Mouse (Mus musculus) liver, embryonic 15.5 days (tissue): ENCODE measurements around the gene Lrrc19. TPM values are rescaled to one million over a fixed set of nuclear protein-coding genes. Genes with fewer than 3 reads are reported as not detected.

Experiments
- ATAC-seq: fragments of 200-750 bp; cut with Nextera tagmentation; 2 replicates; pipeline ENCODE4 v1.8.0; 2017; ENCODE audit warnings: moderate number of reproducible peaks, mild to moderate bottlenecking, moderate library complexity; ENCODE audit not compliant: insufficient read depth
- H3K27ac ChIP-seq: fragments of 300-500 bp; sonication (generic); replicated peaks from 2 replicates; pipeline ENCODE4 v1.5.1; 2015; ENCODE audit warnings: mild to moderate bottlenecking, inconsistent platforms
- H3K27me3 ChIP-seq: fragments of 300-500 bp; sonication (generic); 2 replicates; pipeline ENCODE4 v1.6.1; 2015; ENCODE audit warnings: mild to moderate bottlenecking, inconsistent platforms
- H3K36me3 ChIP-seq: fragments of 300-500 bp; sonication (generic); replicated peaks from 2 replicates; pipeline ENCODE4 v1.6.1; 2015; ENCODE audit warnings: moderate library complexity, mild to moderate bottlenecking, inconsistent platforms
- H3K4me1 ChIP-seq: fragments of 300-500 bp; sonication (generic); replicated peaks from 2 replicates; pipeline ENCODE4 v1.6.1; 2015; ENCODE audit warnings: inconsistent platforms
- H3K4me2 ChIP-seq: fragments of 300-500 bp; sonication (generic); 2 replicates; pipeline ENCODE4 v1.6.1; 2015; ENCODE audit warnings: moderate library complexity, mild to moderate bottlenecking, inconsistent platforms
- H3K4me3 ChIP-seq: fragments of 300-500 bp; sonication (generic); replicated peaks from 2 replicates; pipeline ENCODE4 v1.5.1; 2015; ENCODE audit warnings: mild to moderate bottlenecking, inconsistent platforms
- H3K9ac ChIP-seq: fragments of 300-500 bp; sonication (generic); 2 replicates; pipeline ENCODE4 v1.6.1; 2015; ENCODE audit warnings: moderate library complexity, mild to moderate bottlenecking, inconsistent platforms
- H3K9me3 ChIP-seq: fragments of 300-500 bp; sonication (generic); replicated peaks from 2 replicates; pipeline ENCODE4 v1.6.1; 2016; ENCODE audit warnings: inconsistent platforms
- WGBS: fragments of 180-500 bp; shearing (Covaris S2); methylation state at CpG from one replicate; pipeline ENCODE4 v1.1.7; 2015; ENCODE audit warnings: mixed read lengths; ENCODE audit not compliant: insufficient replicate concordance; 5-methylcytosine and 5-hydroxymethylcytosine counted together
- polyA plus RNA-seq: library from polyadenylated mRNA; unstranded; fragments of >200 nt; fragmentation: Nextera tagmentation; extraction: Ambion mirVana; gene quantifications from 2 replicates; pipeline ENCODE4 v1.2.1, GENCODE M21; 2015

The Lrrc19 gene
- polyA plus RNA-seq, 1 experiment from 2014 or later, result 0.03 TPM

DNA sequence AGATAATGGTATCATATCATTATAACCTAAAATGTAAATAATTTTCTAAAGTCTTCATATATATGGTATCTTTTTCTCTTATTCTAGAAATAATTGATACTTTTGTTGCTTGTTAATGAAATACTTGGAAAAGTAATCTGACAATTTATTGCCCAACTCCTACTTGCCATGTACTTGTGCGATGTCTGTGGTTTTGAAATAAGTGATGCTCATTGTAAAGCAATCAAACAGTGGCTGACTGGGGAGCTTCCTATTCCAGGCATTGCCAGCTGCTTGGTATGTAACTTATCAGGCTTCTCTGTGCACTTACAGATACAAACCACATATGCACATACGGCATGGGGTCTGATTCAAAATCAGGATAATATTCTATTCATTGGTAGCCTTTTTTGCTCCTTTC is 29.9 kb downstream of the Lrrc19 start:
- Histone ChIP-seq H3K4me1 (peaks cover 3% of the 10 kb centered on the region), H3K27ac (no peak overlapping the region), H3K27me3 (no peaks in the 10 kb centered on the region), H3K9ac (no peak overlapping the region), H3K4me3 (no peak overlapping the region), H3K36me3 (no peaks in the 10 kb centered on the region), H3K9me3 (no peaks in the 10 kb centered on the region), H3K4me2 (no peak overlapping the region)
- 54% methylated on average over 2 of the region's 2 CpGs for WGBS
- no peak for ATAC-seq

DNA sequence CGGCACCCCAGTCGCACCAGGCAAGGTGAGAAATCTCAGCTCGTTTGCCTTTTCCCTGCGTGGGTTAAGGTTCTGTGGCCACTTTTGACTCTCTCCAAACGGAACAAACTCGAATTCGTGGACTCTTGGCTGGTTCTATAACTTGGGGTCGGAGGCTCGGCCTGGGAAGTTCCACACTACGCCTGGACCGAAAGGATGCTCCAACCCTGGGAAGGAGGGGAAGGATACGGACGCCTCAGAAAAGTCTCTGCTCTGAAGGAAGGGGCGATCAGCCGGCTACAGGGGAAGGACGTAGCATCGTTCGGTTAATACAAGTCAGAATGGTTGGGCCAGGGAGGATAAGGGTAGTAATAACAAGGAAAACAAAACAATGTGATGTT is 35.3 kb downstream of the Lrrc19 start:
- H3K4me2 ChIP-seq, result peak overlapping the region; percentile 92
- no peaks in the 10 kb centered on the region for H3K9me3 ChIP-seq
- H3K36me3 ChIP-seq, result no peaks in the 10 kb centered on the region
- no peaks in the 10 kb centered on the region for H3K27me3 ChIP-seq
- peaks cover 16% of the 10 kb centered on the region for H3K4me1 ChIP-seq
- ATAC-seq, result peak; percentile 27; the same call in 1 of the 2 replicates
- peak overlapping the region; percentile 70 for H3K4me3 ChIP-seq
- peak overlapping the region; percentile 54 for H3K9ac ChIP-seq
- 1% methylated on average over 18 of the region's 18 CpGs for WGBS
- H3K27ac ChIP-seq, result no peak overlapping the region

DNA sequence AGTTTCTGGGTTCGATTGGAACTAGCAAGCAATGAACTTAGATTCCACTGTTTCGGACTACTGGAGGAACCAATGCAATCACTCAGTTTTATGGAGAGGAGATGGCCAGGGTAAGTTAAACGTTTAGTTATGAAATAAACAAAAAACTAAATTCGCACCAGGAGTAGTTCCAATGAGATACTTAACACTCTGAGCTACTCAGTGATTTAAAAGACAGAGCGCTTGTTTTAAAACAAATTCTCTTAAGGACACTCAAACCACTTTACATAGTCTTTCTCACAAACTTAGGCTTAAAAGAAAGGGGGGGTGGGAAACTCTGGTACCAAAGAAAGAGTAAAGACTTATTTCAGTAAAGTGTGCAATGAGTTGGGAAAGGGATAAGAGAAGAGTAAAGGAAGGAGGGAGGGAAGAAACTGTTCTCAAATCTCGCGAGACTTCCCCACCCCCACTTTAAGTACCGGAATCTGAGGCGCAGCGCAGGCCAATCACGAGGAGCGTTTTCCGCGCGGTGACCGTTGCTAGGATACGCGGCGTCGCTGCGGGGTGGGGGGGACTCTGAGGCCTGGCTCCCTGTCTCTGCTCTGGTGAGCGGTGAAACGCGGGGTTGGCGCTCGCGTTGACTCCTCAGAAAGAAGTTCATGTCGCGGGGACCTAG is 35.8 kb downstream of the Lrrc19 start, which contains the start of gene Ift74:
TSS of gene Ift74 (plus strand) at position 520 of the 655 bp plus-strand sequence.
- H3K9me3 ChIP-seq, result no peaks in the 10 kb centered on the region
- H3K4me2 ChIP-seq, result peak within 1 kb of the TSS; percentile 92
- WGBS, result 4% methylated on average over 29 of the region's 29 CpGs
- ATAC-seq, result peak; percentile 98
- peak within 1 kb of the TSS; percentile 54 for H3K9ac ChIP-seq
- no peak within 1 kb of the TSS for H3K27ac ChIP-seq
- H3K4me3 ChIP-seq, result peak within 1 kb of the TSS; percentile 70
- H3K27me3 ChIP-seq, result no peaks in the 10 kb centered on the region
- H3K4me1 ChIP-seq, result peaks cover 16% of the 10 kb centered on the region
- no peaks in the 10 kb centered on the region for H3K36me3 ChIP-seq

DNA sequence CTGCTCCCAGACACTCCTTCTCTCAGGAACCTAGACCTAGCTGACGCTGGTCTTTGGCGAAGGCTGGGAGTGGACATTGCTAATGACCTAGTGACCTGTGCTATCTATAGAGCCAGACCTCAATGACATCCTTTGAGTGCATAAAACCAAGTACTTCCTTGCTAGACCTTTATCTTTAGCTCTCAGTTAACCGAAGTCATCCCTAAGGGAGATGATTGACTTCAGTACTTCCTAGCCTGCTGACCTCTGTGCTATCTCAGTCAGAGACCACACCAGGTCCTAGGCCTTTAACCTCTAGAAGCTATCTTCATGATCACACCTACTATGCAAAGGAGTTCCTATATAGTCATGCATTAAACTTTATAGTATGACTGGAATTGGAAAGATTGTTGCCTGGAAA is 39.6 kb downstream of the Lrrc19 start:
- WGBS, result 27% methylated on average over 3 of the region's 3 CpGs
- Histone ChIP-seq H3K4me2 (no peak overlapping the region), H3K36me3 (no peaks in the 10 kb centered on the region), H3K4me1 (peaks cover 16% of the 10 kb centered on the region), H3K9ac (no peak overlapping the region), H3K9me3 (no peaks in the 10 kb centered on the region), H3K4me3 (no peak overlapping the region), H3K27ac (no peak overlapping the region), H3K27me3 (no peaks in the 10 kb centered on the region)
- no peak for ATAC-seq

DNA sequence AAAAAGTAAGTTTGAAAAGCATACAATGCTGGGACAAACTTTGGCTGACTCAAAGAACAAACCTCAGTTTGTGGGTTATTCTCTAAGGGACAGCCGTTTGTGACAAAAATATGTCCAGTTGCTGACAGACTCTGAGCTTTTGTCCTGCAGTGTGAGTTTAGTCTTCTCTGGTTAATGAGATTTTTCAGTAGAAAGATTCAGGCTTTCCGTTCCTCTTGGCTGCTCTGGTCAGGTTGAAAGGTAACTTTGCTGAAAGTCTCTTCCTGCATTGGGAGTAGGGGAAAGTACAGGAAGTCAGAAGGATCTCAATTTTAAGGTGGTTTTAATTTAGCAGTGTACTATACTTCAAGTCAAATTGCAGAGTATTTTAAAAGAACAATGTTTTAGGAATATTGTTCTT is 44.4 kb downstream of the Lrrc19 start:
- WGBS, result 67% methylated on average over 2 of the region's 2 CpGs

DNA sequence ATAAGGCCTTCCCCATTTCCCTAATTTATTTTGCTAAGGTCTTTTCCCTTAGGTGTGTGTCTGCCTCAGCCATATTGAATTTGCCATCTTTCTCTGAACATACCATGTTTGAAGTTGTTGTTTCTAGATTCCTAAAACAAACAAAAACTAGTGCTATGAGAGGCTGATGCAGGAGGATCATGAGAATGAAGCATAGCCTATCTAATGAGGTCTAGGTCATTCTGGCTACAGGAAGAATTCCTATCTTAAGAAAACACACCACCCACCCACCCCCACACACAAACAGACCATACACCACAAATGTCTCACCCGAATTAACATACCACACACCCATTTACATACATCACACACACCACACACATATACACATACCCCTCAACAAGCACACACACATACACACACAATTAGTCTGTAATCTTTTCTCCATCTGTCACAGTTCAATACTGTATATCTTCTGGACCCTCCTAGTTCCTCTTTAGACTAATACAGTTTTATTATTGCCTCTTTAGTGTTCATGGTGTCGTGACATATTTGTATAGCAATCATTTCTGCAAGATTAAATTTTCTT is 45.4 kb downstream of the Lrrc19 start:
- no peak for ATAC-seq

More for the DNA sequence above, 44.4 kb downstream of the Lrrc19 start:
- Histone ChIP-seq H3K4me2 (no peak overlapping the region), H3K4me3 (no peak overlapping the region), H3K9me3 (no peaks in the 10 kb centered on the region), H3K4me1 (peaks cover 26% of the 10 kb centered on the region), H3K27ac (no peak overlapping the region), H3K9ac (no peak overlapping the region), H3K36me3 (no peaks in the 10 kb centered on the region), H3K27me3 (no peaks in the 10 kb centered on the region)
- ATAC-seq, result no peak

DNA sequence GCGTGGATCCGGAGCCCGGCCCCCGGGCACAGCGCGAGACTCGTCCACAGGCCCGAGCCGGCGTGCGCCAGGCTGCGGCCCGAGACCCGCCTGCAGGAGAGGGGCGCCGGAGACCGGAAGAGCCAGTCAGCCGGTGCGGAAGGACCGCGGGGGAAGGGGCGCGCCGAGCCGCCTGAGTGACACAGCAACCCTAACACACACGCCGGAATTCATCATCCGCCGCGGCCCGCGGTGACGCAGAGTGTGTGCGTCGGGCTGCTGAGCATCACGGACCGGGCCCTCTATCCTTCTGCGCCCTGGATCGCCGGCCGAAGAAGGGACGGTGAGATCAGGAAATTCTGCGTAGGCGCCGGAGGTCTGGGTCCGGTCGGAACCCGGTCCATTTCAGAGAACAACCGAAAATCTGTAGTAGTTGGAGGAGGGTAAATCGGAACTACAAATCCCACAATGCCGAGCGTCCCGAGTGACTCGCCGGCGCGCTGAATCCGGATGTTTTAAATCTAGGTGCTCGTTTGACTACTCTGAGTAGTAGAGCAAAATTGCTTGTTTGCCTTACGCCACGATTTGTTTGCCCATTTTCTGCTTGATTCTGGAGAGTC is 46.8 kb downstream of the Lrrc19 start, which contains the start of gene Plaa:
TSS of gene Plaa (minus strand) at position 214 of the 599 bp plus-strand sequence.
- Histone ChIP-seq H3K9ac (peak within 1 kb of the TSS; percentile 84), H3K36me3 (no peaks in the 10 kb centered on the region), H3K4me3 (peak within 1 kb of the TSS; percentile 95), H3K9me3 (no peaks in the 10 kb centered on the region), H3K27ac (peak within 1 kb of the TSS; percentile 83), H3K4me1 (peaks cover 26% of the 10 kb centered on the region), H3K27me3 (no peaks in the 10 kb centered on the region), H3K4me2 (peak within 1 kb of the TSS; percentile 88)
- ATAC-seq, result peak; percentile 99
- under 1% methylated on average over 61 of the region's 61 CpGs for WGBS

More for the DNA sequence above, 45.4 kb downstream of the Lrrc19 start:
- Histone ChIP-seq H3K27ac (no peak overlapping the region), H3K27me3 (no peaks in the 10 kb centered on the region), H3K4me3 (no peak overlapping the region), H3K9me3 (no peaks in the 10 kb centered on the region), H3K9ac (no peak overlapping the region), H3K4me1 (peaks cover 26% of the 10 kb centered on the region), H3K4me2 (peak overlapping the region; percentile 88; the same call in 1 of the 2 replicates), H3K36me3 (no peaks in the 10 kb centered on the region)
- 60% methylated on average over 2 of the region's 2 CpGs for WGBS

DNA sequence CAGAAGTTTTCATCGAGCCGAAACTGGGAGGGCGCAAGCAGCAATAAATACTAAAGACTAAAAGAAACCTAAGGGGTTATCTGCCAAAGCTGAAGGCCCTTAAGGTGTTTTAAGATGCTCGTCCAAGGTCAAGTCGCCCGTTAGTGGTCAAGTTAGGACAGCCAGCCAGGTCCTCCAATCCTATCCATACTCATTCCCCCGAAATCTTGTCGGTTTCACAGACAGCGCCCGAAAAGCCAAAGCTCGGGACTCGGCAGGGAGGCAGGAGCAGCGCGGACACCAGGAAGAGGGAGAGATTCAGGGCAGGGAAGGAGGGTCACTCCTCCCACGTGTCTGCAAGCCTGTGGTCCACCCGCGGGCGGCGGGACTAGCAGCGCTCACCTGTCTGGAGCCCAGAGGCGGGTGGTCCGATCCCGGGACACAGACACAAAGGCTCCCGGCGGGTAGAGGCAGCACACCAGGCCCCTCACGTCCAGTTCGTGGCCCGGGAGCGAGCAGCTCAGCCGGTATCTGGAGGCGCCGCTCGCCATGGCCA is 47.4 kb downstream of the Lrrc19 start:
- no peaks in the 10 kb centered on the region for H3K27me3 ChIP-seq
- peak overlapping the region; percentile 88 for H3K4me2 ChIP-seq
- peak; percentile 68 for ATAC-seq
- H3K27ac ChIP-seq, result peak overlapping the region; percentile 83
- peak overlapping the region; percentile 95 for H3K4me3 ChIP-seq
- peak overlapping the region; percentile 84 for H3K9ac ChIP-seq
- no peaks in the 10 kb centered on the region for H3K9me3 ChIP-seq
- under 1% methylated on average over 33 of the region's 33 CpGs for WGBS
- H3K4me1 ChIP-seq, result peaks cover 26% of the 10 kb centered on the region
- no peaks in the 10 kb centered on the region for H3K36me3 ChIP-seq

DNA sequence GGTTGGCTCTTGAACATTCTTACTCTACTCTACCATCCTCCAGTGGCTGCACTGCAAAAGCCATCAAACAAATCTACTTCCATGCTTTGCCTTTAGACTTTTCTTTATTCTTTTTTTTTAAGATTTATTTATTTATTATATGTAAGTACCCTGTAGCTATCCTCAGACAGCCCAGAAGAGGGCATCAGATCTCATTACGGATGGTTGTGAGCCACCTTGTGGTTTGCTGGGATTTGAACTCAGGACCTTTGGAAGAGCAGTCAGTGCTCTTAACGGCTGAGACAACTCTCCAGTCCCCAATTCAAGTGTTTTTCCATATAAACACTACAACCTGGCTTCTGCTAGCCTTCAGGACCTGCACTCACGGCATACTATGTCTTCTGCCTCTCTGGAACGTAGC is 48.5 kb downstream of the Lrrc19 start:
- 60% methylated on average over 4 of the region's 4 CpGs for WGBS
- no peak overlapping the region for H3K9ac ChIP-seq
- H3K4me3 ChIP-seq, result peak overlapping the region; percentile 95; the same call in 1 of the 2 replicates
- no peak overlapping the region for H3K27ac ChIP-seq
- H3K27me3 ChIP-seq, result no peaks in the 10 kb centered on the region
- peaks cover 26% of the 10 kb centered on the region for H3K4me1 ChIP-seq
- no peaks in the 10 kb centered on the region for H3K36me3 ChIP-seq
- no peaks in the 10 kb centered on the region for H3K9me3 ChIP-seq
- H3K4me2 ChIP-seq, result peak overlapping the region; percentile 88
- no peak for ATAC-seq

DNA sequence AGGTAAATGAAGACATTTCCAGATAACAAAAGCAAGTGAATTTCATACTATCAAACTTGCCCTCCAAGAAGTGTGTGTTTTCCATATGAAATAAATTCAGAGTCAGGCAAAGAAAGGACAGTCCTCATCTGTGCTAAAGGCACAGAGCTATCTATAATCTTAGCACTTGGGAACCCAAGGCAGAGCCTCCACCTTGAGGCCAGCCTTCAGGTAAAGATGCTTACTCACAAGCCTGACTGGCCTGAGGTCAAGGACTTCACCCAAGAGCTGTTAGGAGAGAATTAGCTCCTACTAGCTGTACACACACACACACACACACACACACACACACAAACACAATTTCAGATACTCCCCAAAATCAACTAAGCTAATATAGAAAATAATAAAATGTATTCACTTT is 57.2 kb downstream of the Lrrc19 start:
- ATAC-seq, result no peak
- peaks cover 17% of the 10 kb centered on the region for H3K4me1 ChIP-seq

DNA sequence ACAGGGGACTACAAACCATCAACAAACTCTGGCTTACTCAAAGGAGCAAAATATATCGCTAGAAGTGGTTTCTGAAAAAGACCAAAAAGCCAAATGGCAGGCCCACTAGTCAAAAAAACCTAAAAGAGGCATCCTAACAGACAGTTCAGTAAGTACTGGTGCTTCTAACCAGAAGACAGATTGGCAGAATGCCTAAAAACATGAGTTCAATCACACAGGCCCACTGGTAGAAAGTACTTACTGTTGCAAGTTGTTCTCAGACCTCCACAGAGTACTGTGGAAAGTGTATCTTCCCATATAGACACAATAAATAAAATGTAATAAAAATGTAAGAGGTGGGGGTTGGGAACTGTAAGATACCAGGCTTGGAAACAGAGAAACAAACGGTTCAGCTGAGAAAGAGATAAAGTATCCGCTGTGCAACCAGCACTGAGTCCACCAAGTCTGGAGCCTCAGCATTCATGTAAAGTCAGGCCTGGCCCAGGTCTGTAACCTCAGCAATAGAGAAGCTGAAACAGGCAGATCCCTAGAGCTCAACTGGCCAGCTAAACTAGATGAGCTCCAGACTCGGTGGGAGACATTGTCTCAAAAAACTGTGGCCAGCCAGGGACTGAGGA is 58.1 kb downstream of the Lrrc19 start:
- Histone ChIP-seq H3K36me3 (no peaks in the 10 kb centered on the region), H3K9me3 (no peaks in the 10 kb centered on the region), H3K27ac (no peak overlapping the region), H3K4me2 (no peak overlapping the region), H3K4me3 (no peak overlapping the region), H3K9ac (no peak overlapping the region), H3K27me3 (no peaks in the 10 kb centered on the region), H3K4me1 (peaks cover 17% of the 10 kb centered on the region)
- WGBS, result 27% methylated on average over 4 of the region's 4 CpGs
- no peak for ATAC-seq

More for the DNA sequence above, 57.2 kb downstream of the Lrrc19 start:
- H3K27ac ChIP-seq, result no peak overlapping the region
- H3K4me3 ChIP-seq, result no peak overlapping the region
- no peaks in the 10 kb centered on the region for H3K27me3 ChIP-seq
- H3K9ac ChIP-seq, result no peak overlapping the region
- no peak overlapping the region for H3K4me2 ChIP-seq
- H3K36me3 ChIP-seq, result no peaks in the 10 kb centered on the region
- H3K9me3 ChIP-seq, result no peaks in the 10 kb centered on the region
